Mouse (Mus musculus) embryo, embryonic 9.5 days (tissue): Measurements from ENCODE around the gene Olfr470.
"Not testable (repeated sequence)": the region's sequence is repeated elsewhere in the genome, so short reads cannot be mapped to it uniquely, and the experiment has no call there.

Experiments
- DNase-seq: peaks from one replicate; pipeline ENCODE4 v3.0.0-alpha.2; 2017; ENCODE audit errors: extremely low spot score

Olfr470 gene

DNA sequence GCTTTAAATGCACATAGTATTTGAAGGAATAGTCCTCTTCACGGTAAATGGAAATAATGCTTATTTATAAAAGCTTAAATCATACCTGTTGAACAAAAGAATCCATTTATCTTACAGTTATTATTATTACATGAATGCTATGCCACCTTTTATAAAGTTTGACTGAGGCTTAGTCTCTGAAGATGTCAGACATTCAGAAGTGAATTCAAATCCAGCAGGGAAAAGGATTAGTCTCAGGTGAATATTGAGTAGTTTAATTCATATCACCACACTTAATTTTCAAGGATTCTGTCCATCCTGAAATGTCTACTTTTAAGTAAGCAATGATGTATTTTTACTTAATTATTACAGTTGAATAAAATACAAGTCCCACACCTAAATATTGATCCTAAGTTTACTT is at the start of gene Olfr470:
Gene Olfr470 (minus strand): TSS at position 101 of the 400 bp plus-strand sequence.
- DNase-seq: not testable (repeated sequence)

DNA sequence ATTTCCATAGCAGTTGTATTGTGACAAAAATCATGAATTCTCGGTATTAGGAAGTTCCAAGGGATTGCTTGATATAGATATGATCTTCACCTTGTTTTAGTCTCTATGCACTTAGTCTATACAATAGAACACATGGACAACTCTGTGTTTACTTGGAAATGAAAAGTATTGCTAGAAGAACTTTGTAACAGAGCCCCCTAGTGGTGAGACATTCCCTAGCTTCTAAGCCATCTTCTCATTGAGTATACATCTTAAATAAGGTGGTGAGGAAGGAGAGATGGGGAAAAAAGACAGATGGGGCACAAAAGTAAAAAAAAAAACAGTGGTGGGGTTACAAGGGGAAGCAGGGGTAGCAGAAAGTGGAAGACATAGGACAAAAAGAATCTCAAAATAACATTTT is 5.6 kb downstream of the Olfr470 start:
- DNase-seq: peak; percentile 14

DNA sequence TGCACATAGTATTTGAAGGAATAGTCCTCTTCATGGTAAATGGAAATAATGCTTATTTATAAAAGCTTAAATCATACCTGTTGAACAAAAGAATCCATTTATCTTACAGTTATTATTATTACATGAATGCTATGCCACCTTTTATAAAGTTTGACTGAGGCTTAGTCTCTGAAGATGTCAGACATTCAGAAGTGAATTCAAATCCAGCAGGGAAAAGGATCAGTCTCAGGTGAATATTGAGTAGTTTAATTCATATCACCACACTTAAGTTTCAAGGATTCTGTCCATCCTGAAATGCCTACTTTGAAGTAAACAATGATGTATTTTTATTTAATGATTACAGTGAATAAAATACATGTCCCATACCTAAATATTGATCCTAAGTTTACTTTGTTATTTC is 21.8 kb downstream of the Olfr470 start, which contains the start of gene Olfr469:
Gene Olfr469 (minus strand): TSS at position 101 of the 400 bp plus-strand sequence.
- not testable (repeated sequence) for DNase-seq

DNA sequence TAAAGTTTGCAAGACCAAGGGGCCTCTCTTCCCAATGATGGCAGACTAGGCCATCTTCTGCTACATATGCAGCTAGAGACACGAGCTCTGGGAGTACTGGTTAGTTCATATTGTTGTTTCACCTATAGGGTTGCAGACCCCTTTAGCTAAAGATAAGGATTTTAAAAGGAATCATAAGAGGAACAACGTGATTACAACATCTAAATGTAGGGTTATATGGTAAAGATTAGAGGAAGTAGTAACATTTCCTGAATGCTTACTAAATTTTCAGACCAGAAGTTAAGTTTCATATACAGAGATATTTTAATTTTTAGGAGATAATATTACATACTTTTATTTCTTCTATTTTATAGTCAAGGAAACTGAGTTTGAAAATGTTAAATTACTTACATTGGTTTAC is 23.4 kb downstream of the Olfr470 start:
- not testable (repeated sequence) for DNase-seq

DNA sequence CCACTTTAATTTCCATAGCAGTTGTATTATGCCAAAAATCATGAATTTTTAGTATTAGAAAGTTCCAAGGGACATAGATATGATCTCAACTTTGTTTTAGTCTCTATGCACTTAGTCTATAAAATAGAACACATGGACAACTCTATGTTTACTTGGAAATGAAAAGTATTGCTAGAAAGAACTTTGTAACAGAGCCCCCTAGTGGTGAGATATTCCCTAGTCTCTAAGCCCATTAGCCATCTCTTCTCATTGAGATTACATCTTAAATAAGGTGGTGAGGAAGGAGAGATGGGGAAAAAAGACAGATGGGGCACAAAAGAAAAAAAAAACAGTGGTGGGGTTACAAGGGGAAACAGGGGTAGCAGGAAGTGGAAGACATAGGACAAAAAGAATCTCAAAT is 27.8 kb downstream of the Olfr470 start:
- no peak for DNase-seq

DNA sequence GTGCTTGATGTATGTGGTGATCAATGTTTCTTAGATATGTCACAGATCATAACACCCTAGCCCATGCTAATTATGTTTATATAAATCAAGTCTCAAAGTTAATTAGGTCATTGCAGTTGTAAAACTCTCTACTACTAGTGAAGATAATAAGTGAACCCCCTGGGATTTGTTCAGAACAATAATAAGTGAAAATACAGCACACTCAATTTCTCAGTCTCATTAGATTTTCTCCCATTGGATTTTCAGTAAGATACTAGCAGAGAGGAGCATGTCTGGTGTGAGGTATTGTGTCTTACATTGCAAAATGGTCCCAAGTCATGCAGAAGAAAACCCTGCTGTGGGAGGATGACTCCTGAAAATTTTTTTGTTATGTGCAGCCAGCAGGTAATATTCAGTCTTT is 35.3 kb downstream of the Olfr470 start, which contains the start of gene Olfr467:
Gene Olfr467 (plus strand): TSS at position 301 of the 400 bp plus-strand sequence.
- DNase-seq: no peak

DNA sequence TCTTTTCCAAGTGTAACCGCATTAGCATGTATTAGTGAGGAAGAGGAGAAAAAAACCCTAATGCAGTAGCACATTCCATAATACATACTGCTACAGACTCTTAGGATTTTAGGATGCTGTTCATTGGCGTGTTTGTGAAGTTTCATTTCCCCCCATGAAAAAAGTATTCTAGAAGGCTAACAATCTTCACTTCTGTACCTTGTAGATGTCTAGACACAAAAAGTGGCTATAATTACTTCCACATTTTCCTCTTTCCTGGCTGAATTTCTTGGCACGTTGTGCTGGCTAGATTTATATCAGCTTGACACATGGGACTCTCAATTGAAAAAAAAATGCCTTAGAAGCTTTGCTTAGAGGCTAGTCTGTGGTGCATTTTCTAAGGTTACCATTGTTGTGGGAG is 45.2 kb downstream of the Olfr470 start:
- no peak for DNase-seq

DNA sequence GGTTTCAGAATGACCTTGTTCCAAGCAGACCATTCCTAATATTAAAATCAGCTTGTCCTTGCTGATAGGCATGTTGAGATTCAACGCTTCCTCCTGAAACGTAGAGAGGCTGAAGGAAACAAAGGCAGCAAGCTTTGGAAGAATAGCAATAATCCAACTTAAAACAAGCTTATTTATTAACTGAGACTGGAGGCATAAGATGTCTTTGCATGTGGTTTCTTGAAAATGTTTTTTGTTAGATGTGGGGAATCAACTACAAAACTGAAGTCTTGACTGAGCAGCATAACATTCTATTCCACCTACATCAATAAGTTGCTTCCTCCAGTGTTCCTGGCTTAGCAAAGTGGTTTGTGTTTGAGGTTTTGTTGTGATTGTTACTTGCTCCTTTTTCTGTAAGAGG is 46.2 kb downstream of the Olfr470 start, which contains the start of gene Ovch2:
Gene Ovch2 (minus strand): TSS at position 101 of the 400 bp plus-strand sequence.
- no peak for DNase-seq

DNA sequence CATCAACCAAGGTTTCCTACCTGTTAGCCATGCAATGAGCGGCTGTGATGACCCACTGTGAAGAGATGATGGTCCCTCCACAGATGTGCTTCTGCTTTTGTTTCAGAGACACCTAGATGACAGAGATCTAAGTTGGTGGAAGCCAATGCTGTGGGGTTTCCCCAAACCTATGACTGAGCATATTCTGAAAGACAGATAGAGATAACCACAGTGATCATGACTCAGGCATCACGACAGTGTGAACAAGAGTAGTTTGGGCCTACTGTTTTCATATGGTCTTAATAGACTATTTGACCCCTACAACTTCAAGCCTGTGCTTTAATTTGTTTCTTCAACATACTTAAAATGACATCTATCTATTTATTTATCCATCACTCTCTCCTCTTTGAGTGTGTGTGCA is 50.8 kb downstream of the Olfr470 start:
- DNase-seq: no peak
